Mouse (Mus musculus) frontal cortex, postnatal 14 days (tissue): ENCODE measurements around the gene Bach2.

Source experiments
- DNase-seq, 2 experiments: peaks; one replicate each; pipeline ENCODE4 v3.0.0; 2022; ENCODE audit warnings: low spot score in 2 of 2

The Bach2 gene

DNA sequence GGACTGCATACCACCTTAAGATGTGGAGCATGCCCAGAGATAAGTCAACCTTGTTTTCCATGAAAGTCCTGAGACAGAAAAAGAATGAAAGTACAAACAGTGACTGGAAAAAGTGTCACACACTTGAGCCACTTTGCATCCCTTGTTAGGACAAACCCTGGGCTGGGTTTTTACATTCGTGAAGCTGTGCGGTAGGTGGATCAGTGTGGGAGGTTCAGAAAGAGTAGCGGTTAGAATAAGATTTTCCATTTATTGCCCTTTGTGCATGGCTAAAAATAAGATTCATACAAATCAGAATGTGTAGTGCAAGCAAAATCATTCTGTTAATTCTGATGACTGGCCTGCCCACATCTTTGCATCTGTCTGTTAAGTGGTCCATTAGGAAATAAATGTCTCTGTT, 187.0 kb downstream of the Bach2 start:
- no peak for DNase-seq

DNA sequence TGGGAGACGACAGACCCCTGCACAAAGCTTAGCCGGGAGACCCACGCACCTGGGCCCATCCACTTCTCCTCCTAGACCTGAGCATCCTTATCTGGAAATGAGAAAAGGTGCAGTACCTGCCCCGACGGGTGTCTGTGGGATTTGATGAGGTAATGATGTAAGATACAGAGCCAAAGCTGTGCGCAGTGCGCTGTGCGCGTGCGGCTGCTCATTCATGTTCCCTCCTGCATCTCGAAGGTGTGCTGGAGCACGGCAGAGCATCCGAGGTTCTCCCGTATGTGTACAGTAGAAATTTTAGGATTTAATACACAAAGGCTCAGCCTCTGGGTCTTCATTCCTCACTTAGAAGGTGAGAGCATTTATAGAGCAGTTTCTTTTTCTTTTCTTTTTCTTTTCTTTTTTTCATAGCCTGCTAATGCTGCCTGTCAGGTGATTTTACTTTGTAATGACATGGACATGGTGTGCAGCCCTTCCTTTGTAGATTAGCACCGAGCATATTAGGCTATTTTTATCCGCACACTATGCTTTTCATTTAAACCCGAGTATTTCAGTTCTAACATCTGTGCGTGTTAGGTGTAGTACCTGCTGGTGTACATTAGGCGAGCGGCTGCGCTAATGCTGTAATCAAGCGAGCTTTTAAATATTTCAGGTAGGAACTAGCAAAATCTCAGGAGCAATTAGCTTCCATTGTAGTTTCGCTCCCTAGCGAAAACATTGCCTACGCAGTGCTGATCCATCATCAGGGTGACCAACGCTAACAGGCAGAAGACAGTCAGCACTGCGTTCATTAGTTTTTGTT, 188.4 kb downstream of the Bach2 start:
- DNase-seq = no peak

DNA sequence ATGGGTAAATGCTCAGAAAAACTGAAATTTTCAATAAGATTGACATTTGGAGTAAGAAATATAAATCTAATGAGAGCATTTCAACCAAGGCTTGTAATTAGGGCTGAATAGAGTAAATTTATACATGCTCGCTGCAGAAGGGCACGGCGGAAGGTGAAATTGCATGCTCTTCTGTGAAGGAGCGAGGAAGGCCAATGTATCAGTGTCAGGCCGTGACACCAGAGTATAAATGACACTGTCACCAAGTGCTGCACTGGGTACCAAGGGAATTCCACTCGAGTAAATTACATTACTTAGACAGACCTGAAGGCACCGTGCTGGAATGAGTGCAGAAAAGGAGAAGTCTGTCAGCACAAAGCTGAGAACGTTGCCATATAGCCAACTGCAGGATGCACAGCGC, 190.1 kb downstream of the Bach2 start:
- no peak for DNase-seq

DNA sequence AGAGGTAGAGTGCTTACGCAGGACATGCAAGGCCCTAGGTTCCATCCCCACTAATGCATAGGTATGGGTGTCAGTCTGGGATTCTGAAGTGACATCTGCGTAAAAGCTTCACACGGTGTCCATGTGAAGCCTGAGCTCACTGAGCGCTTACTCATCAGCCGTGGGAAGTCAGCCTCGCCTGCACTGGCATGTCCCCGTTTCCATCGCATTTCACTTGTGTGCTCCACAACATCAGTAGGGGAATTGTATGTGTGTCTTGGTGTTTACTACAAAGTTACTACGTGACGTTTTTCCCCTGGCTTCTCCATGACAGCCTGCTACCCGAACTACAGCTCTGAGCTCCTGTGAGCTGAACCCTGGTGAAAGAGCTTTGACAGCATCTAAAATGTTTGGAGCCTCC, 191.5 kb downstream of the Bach2 start:
- no peak for DNase-seq

DNA sequence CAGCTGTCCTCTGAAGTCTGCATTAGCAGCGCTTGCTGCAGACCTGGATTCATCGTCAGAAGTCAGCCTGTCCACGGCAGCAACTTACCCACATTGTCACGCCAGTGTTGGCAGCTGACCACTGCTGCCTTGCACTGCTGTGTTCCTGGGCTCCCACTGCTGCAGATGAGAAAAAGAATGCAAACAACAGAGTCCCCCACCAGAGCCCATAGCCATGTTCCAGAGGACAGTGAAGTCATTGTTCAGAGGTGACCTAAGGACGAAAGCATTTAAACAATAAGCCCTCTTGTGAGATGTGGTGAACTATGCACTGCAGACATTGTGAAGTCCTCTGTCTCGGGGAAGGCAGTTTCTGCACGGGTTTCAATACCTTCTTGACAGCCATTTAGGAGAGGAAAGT, 192.4 kb downstream of the Bach2 start:
- DNase-seq = no peak

- no peak for DNase-seq
These were observed 193.7 kb downstream of the Bach2 start for GRCm38 (mm10) chr4:32432271-32432781.

DNA sequence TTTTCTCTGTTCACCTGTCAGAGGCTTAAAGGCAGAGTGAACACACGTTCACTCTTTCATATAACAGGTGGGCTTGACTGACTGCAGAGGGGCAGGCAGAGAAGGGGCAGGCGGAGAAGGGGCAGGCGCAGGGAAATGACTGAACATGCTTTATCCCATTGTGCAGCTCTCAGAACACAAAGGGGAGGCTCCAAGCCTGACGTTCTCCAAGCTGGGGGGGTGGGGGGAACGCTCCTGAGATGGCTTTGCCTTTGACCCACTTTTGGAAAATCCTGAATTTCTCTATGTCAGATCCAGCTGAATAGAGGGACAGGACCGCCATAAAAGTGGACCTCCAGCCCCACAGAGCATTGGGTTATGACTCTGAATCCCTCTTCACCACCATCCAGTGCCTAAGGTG, 194.3 kb downstream of the Bach2 start:
- DNase-seq = no peak

DNA sequence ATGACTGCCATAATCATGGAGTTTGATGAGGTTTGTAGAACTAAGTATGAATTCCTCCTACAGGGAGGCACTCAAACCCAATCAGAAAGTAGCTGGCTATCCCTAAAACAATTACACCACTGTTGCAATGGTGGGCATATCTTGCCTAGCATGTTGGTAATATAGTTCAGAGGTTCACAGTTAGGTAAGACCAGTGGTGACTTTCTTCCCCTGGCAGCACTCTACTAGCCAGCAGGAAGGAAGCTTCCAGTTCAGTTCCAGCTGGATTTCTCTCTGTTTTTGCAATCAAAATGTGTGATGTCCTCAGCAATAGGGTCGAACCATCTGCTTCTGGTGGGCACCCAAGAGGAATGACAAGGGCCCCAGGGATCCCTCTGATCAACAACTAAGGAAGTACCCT, 196.0 kb downstream of the Bach2 start:
- DNase-seq = no peak

DNA sequence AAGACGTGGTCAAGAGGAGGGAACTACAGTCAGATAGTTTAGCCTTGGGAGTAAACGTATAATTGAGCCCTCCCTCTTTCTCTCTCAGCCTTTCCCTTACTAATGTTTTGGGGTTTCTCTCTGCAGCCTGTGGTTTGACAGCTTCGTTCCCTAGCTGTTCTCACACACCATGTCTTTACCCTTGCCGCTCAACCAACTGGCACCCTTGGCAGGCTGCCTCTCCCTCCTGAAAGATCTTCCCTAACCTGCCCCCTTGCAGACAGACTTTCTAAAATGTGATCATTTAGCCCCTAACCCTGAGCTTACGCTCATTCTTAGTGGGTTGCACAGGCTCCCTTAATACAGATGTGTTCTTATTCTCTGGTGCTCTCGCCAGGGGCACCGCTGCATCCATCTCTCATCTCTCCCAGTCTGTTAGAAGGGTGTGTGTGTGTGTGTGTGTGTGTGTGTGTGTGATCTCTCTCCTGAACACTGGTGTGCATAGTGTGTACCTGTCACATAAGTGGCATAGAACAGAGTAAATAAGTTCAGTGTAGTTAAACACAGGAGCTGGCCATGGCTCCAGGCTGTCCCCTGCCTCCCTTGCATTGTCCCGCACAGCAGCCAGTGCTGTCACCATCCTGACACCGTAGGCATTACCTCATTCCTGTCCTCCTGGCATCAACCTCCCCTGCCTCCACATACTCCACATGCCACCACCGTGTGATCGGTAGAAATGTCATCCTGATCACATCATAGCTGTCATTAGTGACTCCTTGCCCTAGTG, 201.6 kb downstream of the Bach2 start:
- DNase-seq = no peak

DNA sequence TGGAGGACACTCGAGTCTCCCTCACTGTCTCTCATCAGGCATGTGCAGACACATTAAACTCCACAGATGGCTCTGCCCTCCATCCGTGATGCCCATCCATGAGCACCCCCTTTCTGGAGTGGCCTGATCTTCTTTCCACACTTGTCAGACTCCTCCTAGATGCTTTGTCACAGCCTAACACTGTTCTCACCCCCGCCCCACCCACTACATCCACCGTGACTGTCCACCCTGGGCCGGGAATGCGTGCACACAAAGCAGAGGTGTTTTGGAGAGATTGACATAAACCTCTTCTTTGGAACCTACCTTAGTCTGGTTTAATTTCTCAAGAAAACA, 202.1 kb downstream of the Bach2 start:
- DNase-seq = no peak

DNA sequence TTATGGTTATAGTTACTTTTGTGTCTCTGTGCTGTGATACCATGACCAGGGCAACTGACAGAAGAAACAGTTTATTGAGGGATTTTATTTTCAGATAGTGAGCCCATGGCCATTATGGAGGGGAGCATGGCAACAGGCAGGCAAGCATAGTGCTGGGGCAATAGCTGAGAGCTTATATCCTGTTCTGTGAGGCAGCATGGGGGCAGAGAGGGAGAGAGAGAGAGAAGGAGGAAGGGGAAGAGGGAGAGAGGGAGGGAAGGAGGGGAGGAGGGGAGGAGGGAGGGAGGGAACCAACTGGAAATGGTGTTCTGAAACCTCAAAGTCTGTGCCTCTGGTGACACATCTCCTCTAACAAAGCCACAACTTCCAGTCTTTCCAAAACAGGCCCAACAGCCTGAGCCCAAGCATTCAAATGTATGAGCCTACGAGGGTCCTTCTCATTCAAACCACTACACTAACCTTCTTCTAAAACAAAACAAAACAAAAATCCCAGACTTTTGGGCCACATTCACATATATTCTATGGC, 206.1 kb downstream of the Bach2 start:
- no peak for DNase-seq

DNA sequence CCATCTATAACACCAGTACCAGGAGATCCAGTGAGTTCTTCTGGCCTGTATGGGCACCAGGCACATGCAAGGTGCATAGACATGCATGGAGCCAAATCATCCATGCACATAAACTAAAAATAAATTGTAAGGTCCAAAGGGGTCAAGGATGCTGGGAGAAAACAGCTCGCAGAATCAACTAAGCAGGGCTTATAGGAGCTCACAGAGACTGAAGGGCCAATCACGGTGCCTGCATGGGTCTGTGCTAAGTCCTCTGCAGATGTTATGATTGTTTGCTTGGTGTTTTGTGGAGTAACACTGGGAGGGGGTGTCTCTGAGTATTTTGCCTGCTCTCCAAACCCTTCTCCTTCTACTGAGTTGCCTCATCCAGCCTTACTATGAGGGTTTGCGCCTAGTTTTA, 209.2 kb downstream of the Bach2 start:
- DNase-seq = no peak

- DNase-seq = no peak
These were observed 223.4 kb downstream of the Bach2 start for GRCm38 (mm10) chr4:32461986-32462385.

GRCm38 (mm10) chr4:32463065-32463464, 224.5 kb downstream of the Bach2 start:
- DNase-seq = no peak

DNA sequence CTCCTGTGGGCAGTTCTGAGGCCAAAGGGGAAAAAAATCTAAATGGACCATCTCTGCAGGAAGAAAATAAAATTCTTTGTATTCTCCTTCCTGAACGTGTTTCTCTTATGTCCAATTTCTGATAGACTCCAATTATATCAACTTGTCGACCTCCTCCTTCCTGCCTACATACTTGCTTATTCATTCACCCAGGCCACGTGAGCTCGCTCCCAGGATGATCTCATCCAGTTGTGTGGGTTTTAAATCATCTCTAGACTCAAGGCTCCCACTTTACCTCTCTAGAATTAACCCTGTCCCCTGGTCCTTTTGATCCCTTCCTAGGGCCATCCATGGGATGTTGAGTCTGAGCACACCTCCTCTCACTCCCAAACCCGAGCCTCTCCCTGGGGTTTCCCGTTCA, 225.9 kb downstream of the Bach2 start:
- DNase-seq = no peak

DNA sequence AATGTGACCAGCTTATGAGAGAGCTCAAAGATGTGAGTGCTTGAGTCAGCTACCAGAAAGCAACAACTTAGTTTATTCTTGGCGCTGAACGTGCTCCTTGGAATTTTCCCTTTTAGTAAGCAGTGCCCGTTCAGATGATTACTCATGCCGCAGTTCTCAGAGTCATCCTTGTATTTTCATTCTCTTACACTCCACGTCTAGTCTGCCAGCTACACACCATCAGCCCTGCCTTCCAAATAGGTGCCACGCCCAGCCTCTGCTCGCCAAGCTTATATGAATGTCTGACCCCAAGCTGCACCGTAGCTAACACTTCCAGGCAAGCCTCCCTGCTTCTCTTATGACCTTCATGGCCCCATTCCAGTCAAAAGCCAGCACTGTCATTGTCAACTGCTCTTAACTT, 227.4 kb downstream of the Bach2 start:
- no peak for DNase-seq

DNA sequence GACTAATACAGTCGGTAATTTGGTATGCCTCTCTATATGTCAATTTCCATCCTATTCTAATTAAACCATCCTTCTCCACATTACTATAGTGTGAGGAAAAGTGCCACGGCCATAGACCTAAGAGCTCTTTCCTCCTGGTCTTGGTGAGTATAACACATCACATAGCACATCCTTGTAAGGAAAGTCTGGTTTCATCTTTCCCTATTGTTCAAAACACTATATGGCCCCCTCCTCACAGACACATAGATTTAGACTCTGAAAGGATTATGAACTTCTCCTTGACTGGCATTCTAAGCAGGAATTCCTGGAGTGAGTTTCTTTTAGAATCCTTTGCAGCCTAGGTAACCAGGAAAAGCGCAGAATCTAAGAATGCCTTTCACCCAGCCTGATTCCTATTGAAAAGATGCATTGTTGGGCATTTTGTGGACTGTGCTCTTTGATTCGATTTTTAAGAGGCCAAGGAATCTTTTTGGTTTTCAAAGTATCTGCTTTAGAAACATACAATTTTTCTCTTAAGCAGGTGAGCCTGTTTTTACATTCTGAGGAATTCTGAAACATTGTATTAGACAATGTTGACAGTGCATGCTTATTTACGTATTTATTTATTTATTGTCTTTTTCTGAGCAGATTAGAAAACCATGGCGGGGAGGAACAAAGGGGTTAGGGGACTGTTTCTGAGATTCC, 239.5 kb downstream of the Bach2 start:
- DNase-seq = no peak

GRCm38 (mm10) chr4:32479231-32479630, 240.6 kb downstream of the Bach2 start:
- DNase-seq = no peak

DNA sequence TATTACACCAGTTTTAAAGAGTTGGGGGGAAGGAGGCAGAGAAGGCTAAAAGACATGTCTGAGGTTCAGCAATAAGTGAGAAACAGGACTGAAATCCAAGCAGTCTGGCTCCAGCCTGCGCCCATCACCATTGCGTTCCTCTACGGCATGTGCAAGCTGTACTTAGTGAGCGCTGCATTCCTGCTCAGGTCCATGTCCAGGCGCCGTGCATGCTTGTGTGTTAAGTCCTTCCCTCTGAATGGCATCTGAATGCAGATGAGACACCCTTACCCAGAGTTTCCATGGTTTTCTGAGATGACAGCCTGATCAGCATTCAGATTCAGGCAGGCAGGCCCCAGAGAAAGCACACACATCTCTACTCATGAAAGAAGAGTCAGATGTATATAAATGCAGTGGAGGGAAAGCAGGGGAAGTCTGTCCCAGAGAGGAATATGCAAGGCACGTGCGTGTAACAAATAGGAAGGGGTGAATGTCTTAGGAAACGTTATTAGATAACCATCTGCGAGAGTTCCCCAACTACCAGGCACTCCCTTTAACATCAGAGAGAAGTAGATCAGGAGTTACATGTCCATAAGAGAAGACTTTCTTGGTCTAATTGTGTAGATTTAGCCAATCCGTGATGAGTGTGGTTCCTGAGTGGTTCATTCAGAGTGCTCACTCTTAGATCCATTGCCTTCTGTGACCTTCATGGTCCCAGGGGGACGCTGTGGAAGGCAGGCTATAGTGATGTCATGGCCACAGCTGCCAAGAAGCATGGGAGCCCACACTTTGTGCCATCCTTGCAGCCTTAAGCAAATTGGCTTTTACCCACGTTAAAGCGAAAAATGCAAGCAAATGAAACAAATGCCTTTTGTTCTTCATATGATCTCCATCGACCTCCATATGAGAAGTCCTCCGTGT, 241.4 kb downstream of the Bach2 start:
- DNase-seq = no peak

GRCm38 (mm10) chr4:32481366-32482055, 242.9 kb downstream of the Bach2 start:
- DNase-seq = no peak

DNA sequence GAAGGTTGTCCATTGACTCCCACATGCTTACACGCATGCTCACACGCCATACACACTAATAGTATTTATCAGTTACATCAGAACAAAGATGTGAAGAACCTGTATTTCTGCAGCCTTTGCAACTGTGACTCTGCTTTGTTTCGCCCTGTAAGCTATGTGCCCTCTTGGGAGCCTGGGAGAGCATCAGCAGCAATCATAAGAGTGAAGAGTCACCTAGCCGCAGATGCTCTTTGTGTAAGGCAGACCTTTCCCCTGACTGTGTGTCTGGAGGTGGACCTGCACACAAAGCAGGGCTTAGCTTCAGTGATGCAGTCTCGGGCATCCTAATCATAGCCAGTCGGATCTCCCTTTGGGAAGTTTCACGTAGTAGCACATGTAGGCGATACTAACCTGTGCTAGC, 243.5 kb downstream of the Bach2 start:
- no peak for DNase-seq
